Mouse (Mus musculus) liver, embryonic 12.5 days (tissue): ENCODE data around the gene Dtnbp1. TPM values are rescaled to one million over a fixed set of nuclear protein-coding genes. Genes with fewer than 3 reads are reported as not detected.

ENCODE experiments used
- ATAC-seq: fragments of 200-750 bp; cut with Nextera tagmentation; 2 replicates; pipeline ENCODE4 v1.8.0; 2017; ENCODE audit warnings: moderate number of reproducible peaks, mild to moderate bottlenecking, moderate library complexity
- H3K27ac ChIP-seq: fragments of 300-500 bp; sonication (generic); 2 replicates; pipeline ENCODE4 v1.5.1; 2016; ENCODE audit warnings: mild to moderate bottlenecking
- H3K27me3 ChIP-seq: fragments of 300-500 bp; sonication (generic); replicated peaks from 2 replicates; pipeline ENCODE4 v1.6.1; 2016; ENCODE audit warnings: mild to moderate bottlenecking, moderate library complexity
- H3K36me3 ChIP-seq: fragments of 300-500 bp; sonication (generic); 2 replicates; pipeline ENCODE4 v1.6.1; 2016; ENCODE audit warnings: mild to moderate bottlenecking, moderate library complexity
- H3K4me1 ChIP-seq: fragments of 300-500 bp; sonication (generic); 2 replicates; pipeline ENCODE4 v1.6.1; 2016
- H3K4me2 ChIP-seq: fragments of 300-500 bp; sonication (generic); 2 replicates; pipeline ENCODE4 v1.6.1; 2016; ENCODE audit warnings: mild to moderate bottlenecking, moderate library complexity
- H3K4me3 ChIP-seq: fragments of 300-500 bp; sonication (generic); 2 replicates; pipeline ENCODE4 v1.5.1; 2016; ENCODE audit warnings: mild to moderate bottlenecking, moderate library complexity
- H3K9ac ChIP-seq: fragments of 300-500 bp; sonication (generic); 2 replicates; pipeline ENCODE4 v1.6.1; 2016; ENCODE audit warnings: mild to moderate bottlenecking, moderate library complexity
- H3K9me3 ChIP-seq: fragments of 300-500 bp; sonication (generic); replicated peaks from 2 replicates; pipeline ENCODE4 v1.6.1; 2016; ENCODE audit warnings: mild to moderate bottlenecking, moderate library complexity
- WGBS: fragments of 180-500 bp; shearing (Covaris S2); methylation state at CpG from one replicate; pipeline ENCODE4 v1.1.7; 2016; ENCODE audit not compliant: insufficient replicate concordance; 5-methylcytosine and 5-hydroxymethylcytosine counted together
- polyA plus RNA-seq: library from polyadenylated mRNA; unstranded; fragments of >200 nt; fragmentation: Nextera tagmentation; extraction: Ambion mirVana; gene quantifications from 2 replicates; pipeline ENCODE4 v1.2.1, GENCODE M21; 2016

Dtnbp1 gene
- polyA plus RNA-seq, 1 experiment from 2014 or later, result 36.1 TPM

GRCm38 (mm10) chr13:44937681-44938080 lies 64.3 kb downstream of the Dtnbp1 start:
- Histone ChIP-seq H3K9me3 (no peaks in the 10 kb centered on the region), H3K4me2 (no peak overlapping the region), H3K36me3 (no peaks in the 10 kb centered on the region), H3K27me3 (no peaks in the 10 kb centered on the region), H3K4me1 (peaks cover 23% of the 10 kb centered on the region), H3K4me3 (no peak overlapping the region), H3K27ac (no peak overlapping the region), H3K9ac (no peak overlapping the region)
- WGBS, result 42% methylated on average over 3 of the region's 3 CpGs
- ATAC-seq, result no peak

DNA sequence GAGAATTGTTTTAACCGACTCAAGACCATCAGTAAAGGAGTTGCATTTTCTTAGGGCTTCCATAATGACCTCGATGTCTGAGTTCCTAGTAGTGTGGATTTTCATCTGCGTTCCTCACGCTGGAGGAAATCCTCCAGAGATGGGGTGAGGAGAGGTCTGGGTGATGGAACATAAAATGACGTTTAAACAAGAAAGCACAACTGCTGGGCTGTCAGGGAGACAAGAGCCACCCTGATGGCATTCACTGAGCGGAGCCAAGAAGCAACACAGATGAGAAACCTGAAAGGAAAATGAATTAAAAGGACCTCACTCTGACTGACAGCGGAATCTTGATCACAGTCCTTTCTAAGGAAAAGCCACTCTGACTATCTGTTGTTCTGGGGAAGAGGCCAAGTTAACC lies 68.4 kb downstream of the Dtnbp1 start:
- Histone ChIP-seq H3K27me3 (no peaks in the 10 kb centered on the region), H3K4me2 (no peak overlapping the region), H3K4me1 (peaks cover 19% of the 10 kb centered on the region), H3K9ac (no peak overlapping the region), H3K36me3 (peaks cover 11% of the 10 kb centered on the region), H3K4me3 (no peak overlapping the region), H3K27ac (no peak overlapping the region), H3K9me3 (no peaks in the 10 kb centered on the region)
- WGBS, result 72% methylated on average over 7 of the region's 7 CpGs
- no peak for ATAC-seq

GRCm38 (mm10) chr13:44932307-44933264 lies 69.4 kb downstream of the Dtnbp1 start:
- no peak overlapping the region for H3K4me3 ChIP-seq
- H3K9ac ChIP-seq, result no peak overlapping the region
- 75% methylated on average over 18 of the region's 18 CpGs for WGBS
- no peaks in the 10 kb centered on the region for H3K27me3 ChIP-seq
- H3K9me3 ChIP-seq, result no peaks in the 10 kb centered on the region
- no peak overlapping the region for H3K27ac ChIP-seq
- peaks cover 14% of the 10 kb centered on the region for H3K4me1 ChIP-seq
- H3K36me3 ChIP-seq, result peaks cover 11% of the 10 kb centered on the region
- no peak overlapping the region for H3K4me2 ChIP-seq
- no peak for ATAC-seq

- Histone ChIP-seq H3K4me2 (no peak overlapping the region), H3K4me3 (no peak overlapping the region), H3K27me3 (no peaks in the 10 kb centered on the region), H3K9ac (no peak overlapping the region), H3K4me1 (no peaks in the 10 kb centered on the region), H3K27ac (no peak overlapping the region), H3K36me3 (peaks cover 51% of the 10 kb centered on the region), H3K9me3 (no peaks in the 10 kb centered on the region)
- no peak for ATAC-seq
- WGBS, result 53% methylated on average over 2 of the region's 2 CpGs
Observed at GRCm38 (mm10) chr13:44926311-44926710, 75.6 kb downstream of the Dtnbp1 start.

DNA sequence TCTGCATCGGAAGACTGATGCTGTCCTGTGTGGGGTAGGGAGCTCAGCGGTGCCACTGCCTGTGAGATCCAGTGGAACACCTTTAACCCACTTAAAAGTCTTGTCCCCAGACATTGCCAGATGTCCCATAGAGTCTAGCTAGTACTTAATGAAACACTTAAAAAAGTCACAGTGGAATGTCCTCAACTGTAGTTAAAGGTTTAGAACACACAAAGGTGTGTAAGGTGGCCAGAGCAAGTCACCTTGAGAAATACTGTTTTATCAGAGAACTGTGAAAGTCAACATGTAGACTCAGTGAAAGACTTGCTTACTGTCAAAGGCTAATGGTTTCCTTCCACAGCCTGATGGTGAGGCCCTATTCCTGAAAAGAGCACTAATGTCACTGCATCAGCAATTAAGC lies 76.8 kb downstream of the Dtnbp1 start:
- Histone ChIP-seq H3K4me2 (no peak overlapping the region), H3K9me3 (no peaks in the 10 kb centered on the region), H3K36me3 (peaks cover 56% of the 10 kb centered on the region), H3K9ac (no peak overlapping the region), H3K27ac (no peak overlapping the region), H3K4me3 (no peak overlapping the region), H3K27me3 (no peaks in the 10 kb centered on the region), H3K4me1 (no peaks in the 10 kb centered on the region)
- ATAC-seq, result no peak
- WGBS, result 88% methylated on average over 2 of the region's 2 CpGs

- no peak overlapping the region for H3K9ac ChIP-seq
- H3K4me1 ChIP-seq, result no peaks in the 10 kb centered on the region
- peaks cover 67% of the 10 kb centered on the region for H3K36me3 ChIP-seq
- no peaks in the 10 kb centered on the region for H3K9me3 ChIP-seq
- H3K27me3 ChIP-seq, result no peaks in the 10 kb centered on the region
- no peak for ATAC-seq
- no peak overlapping the region for H3K4me3 ChIP-seq
- no peak overlapping the region for H3K4me2 ChIP-seq
- WGBS, result 71% methylated on average over 3 of the region's 3 CpGs
- H3K27ac ChIP-seq, result no peak overlapping the region
Observed at GRCm38 (mm10) chr13:44924042-44924441, 77.9 kb downstream of the Dtnbp1 start.

DNA sequence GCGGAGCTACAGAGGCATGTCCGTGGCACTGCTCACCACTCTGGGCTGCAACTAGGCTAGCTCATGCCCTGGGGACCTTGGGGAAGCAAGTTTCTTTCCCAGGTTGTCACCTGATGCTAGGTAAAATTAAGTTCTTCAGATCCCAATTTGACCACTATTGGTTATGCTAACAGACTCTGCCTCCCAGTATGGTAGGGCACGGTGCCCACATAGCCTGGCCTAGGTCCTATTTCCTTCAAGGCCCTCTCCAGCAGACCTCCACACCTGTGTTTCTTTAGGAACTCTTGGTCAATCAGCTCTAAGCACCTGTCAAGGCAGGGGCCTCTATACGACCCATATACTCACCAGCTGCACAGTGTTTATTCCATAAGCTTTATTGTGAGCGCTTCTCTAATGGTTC lies 80.2 kb downstream of the Dtnbp1 start:
- Histone ChIP-seq H3K9ac (no peak overlapping the region), H3K27ac (no peak overlapping the region), H3K4me3 (no peak overlapping the region), H3K9me3 (no peaks in the 10 kb centered on the region), H3K4me1 (no peaks in the 10 kb centered on the region), H3K27me3 (no peaks in the 10 kb centered on the region), H3K4me2 (no peak overlapping the region), H3K36me3 (peaks cover 87% of the 10 kb centered on the region)
- ATAC-seq, result no peak
- WGBS, result 83% methylated on average over 5 of the region's 5 CpGs

GRCm38 (mm10) chr13:44921095-44921494 lies 80.9 kb downstream of the Dtnbp1 start:
- no peak for ATAC-seq
- Histone ChIP-seq H3K4me2 (no peak overlapping the region), H3K9ac (no peak overlapping the region), H3K4me1 (peaks cover 2% of the 10 kb centered on the region; the same call in 1 of the 2 replicates), H3K9me3 (no peaks in the 10 kb centered on the region), H3K27me3 (no peaks in the 10 kb centered on the region), H3K4me3 (no peak overlapping the region), H3K36me3 (peaks cover 93% of the 10 kb centered on the region), H3K27ac (no peak overlapping the region)
- 76% methylated on average over 10 of the region's 10 CpGs for WGBS

DNA sequence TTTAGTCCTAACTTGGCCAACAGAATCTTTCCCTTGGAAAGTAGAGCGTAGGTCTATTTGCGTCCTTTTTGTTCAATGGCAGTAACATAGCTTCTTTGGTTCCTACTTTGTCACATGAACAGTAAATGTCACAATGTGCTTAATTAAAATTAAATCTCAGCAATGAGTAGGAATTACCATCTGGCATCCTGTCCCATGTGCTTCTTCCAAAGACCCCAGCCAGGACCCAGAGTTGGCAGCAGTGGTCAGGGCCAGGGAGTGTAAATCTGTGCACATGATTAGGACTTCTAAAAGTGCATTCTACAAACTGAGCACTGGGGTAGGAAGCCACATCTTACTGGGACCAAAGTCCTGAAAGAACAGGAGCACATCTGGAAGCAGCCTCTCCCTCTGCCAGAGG lies 83.7 kb downstream of the Dtnbp1 start:
- Histone ChIP-seq H3K4me2 (no peak overlapping the region), H3K4me1 (peaks cover 20% of the 10 kb centered on the region), H3K9me3 (no peaks in the 10 kb centered on the region), H3K36me3 (peaks cover 99% of the 10 kb centered on the region), H3K27me3 (no peaks in the 10 kb centered on the region), H3K27ac (no peak overlapping the region), H3K4me3 (no peak overlapping the region), H3K9ac (no peak overlapping the region)
- ATAC-seq, result no peak
- WGBS, result 88% methylated on average over 2 of the region's 2 CpGs

GRCm38 (mm10) chr13:44917202-44917601 lies 84.7 kb downstream of the Dtnbp1 start:
- Histone ChIP-seq H3K4me3 (no peak overlapping the region), H3K27me3 (no peaks in the 10 kb centered on the region), H3K4me2 (no peak overlapping the region), H3K9ac (no peak overlapping the region), H3K36me3 (peaks cover 98% of the 10 kb centered on the region), H3K4me1 (peaks cover 20% of the 10 kb centered on the region), H3K27ac (no peak overlapping the region), H3K9me3 (no peaks in the 10 kb centered on the region)
- ATAC-seq, result no peak
- WGBS, result 75% methylated on average over 4 of the region's 4 CpGs

DNA sequence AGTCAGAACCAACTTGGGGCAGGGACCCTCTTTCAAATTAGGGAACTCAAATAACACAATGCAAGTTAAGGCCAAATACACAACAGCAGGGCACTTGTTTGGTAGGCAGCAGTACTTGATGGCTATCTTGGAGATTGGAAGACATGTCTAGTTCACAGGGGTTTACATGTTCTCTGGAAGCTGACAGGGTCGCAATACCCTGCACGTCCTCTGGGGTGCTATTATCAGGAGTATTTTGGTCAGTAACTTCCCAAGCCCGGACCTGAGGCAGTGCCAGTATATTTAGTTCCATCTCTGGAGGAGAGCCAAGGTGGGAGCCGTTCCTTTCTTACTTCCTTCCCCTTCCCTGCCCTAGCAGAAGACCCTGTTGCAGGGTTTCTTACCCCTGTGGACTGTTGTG lies 86.0 kb downstream of the Dtnbp1 start:
- Histone ChIP-seq H3K4me1 (peaks cover 24% of the 10 kb centered on the region), H3K27me3 (no peaks in the 10 kb centered on the region), H3K4me3 (no peak overlapping the region), H3K4me2 (no peak overlapping the region), H3K36me3 (peaks cover 98% of the 10 kb centered on the region), H3K27ac (0 out of 2 replicates have a peak overlapping the region, but pooled peaks have one; percentile 57), H3K9ac (no peak overlapping the region), H3K9me3 (no peaks in the 10 kb centered on the region)
- WGBS, result 55% methylated on average over 4 of the region's 4 CpGs
- no peak for ATAC-seq

GRCm38 (mm10) chr13:44915382-44915781 lies 86.6 kb downstream of the Dtnbp1 start:
- H3K9me3 ChIP-seq, result no peaks in the 10 kb centered on the region
- H3K27me3 ChIP-seq, result no peaks in the 10 kb centered on the region
- no peak overlapping the region for H3K9ac ChIP-seq
- H3K4me3 ChIP-seq, result no peak overlapping the region
- 0 out of 2 replicates have a peak overlapping the region, but pooled peaks have one; percentile 57 for H3K27ac ChIP-seq
- H3K4me1 ChIP-seq, result peaks cover 30% of the 10 kb centered on the region
- 26% methylated on average over 5 of the region's 5 CpGs for WGBS
- H3K4me2 ChIP-seq, result 0 out of 2 replicates have a peak overlapping the region, but pooled peaks have one; percentile 19
- peak; percentile 78 for ATAC-seq
- H3K36me3 ChIP-seq, result peaks cover 98% of the 10 kb centered on the region
